Mouse (Mus musculus) CD4-positive naive resting alpha-beta T cell, adult 76 days (primary cell): ENCODE results near the gene Gm21761. TPM values are rescaled to one million over a fixed set of nuclear protein-coding genes. Genes with fewer than 3 reads are reported as not detected.

Experiments used
- total RNA-seq: library from RNA; stranded (reverse); gene quantifications from one replicate; pipeline ENCODE4 v1.2.4, GENCODE M21; 2023

Gm21761 gene
- not detected for total RNA-seq

DNA sequence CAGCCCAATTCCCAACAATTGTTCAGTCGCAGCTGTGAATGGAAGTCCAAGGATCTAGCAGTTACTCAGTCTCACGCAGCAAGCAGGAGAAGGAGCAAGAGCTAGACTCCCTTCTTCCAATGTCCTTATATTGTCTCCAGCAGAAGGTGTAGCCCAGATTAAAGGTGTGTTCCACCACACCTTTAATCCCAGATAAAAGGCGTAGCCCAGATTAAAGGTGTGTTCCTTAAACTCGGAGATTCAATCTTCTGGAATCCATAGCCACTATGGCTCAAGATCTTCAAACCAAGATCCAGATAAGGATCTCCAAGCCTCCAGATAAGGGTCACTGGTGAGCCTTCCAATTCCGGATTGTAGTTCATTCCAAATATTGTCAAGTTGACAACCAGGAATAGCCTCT lies at the start of gene Gm21761:
Gene Gm21761, minus strand, starts transcription at position 101 of the 400 bp plus-strand sequence.

DNA sequence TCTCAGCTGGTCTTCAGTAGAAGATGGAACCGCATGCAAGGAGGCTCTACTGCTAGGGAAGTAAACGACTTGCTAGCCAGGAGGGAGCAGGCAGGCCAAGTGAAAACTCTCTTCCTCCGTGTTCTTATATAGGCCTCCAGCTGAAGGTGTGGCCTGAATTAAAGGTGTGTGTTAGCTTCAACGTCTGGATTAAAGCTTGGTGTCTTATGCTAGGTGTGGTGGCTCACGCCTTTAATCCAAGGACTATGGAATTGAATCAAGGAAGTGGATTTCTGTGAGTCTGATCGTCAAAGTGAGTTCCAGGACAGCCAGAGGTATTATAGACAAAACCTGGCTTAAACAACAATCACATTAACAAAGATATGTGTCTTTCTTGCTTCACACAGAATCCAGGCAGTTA lies 21.6 kb upstream of the Gm21761 start, which contains the start of gene B020031M17Rik:
Gene B020031M17Rik, minus strand, starts transcription at position 101 of the 400 bp plus-strand sequence.

DNA sequence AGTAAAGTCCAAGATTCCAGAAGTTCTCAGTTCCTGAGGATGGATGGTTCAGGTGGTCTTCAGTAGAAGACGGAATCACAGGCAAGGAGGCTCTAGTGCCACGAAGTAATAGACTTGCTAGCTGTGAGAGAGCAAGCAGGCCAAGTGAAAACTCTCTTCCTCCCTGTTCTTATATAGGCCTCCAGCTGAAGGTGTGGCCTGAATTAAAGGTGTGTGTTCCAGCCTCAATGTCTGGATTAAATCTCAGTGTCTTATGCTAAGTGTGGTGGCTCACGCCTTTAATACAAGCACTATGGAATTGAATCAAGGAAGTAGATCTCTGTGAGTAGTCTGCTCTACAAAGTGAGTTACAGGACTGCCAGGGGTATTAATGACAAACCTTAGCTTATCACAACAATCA lies 34.4 kb downstream of the Gm21761 start, which contains the start of gene Tcstv1:
Gene Tcstv1, minus strand, starts transcription at position 101 of the 400 bp plus-strand sequence.

Other genes with a start within 250 kb of the Gm21761 start
- 35.6 TPM for gene Hmgcs1, start 238.9 kb downstream of the Gm21761 start, total RNA-seq
- gene Nim1k, start 173.4 kb downstream of the Gm21761 start, total RNA-seq: 0.94 TPM
- gene Zfp131, start 138.4 kb downstream of the Gm21761 start, total RNA-seq: 69.0 TPM
- not detected for gene AF067063, start 99.1 kb downstream of the Gm21761 start, total RNA-seq
- gene D13Ertd608e, start 93.3 kb downstream of the Gm21761 start, total RNA-seq: not detected
- gene Tcstv1, start 34.5 kb downstream of the Gm21761 start, total RNA-seq: not detected
- gene B020031M17Rik, start 21.5 kb upstream of the Gm21761 start, total RNA-seq: not detected
- gene Gm36079, start 97.7 kb upstream of the Gm21761 start, total RNA-seq: not detected
- gene Gm21188, start 122.9 kb upstream of the Gm21761 start, total RNA-seq: 0.47 TPM
- not detected for gene Gm20767, start 211.0 kb upstream of the Gm21761 start, total RNA-seq
- gene Gm21818, start 243.2 kb upstream of the Gm21761 start, total RNA-seq: not detected